Mouse (Mus musculus): Measurements from ENCODE around the gene Rnf216. TPM values are rescaled to one million over a fixed set of nuclear protein-coding genes. Genes with fewer than 3 reads are reported as not detected.
A peak's percentile ranks its signal among the peaks of the same experiment; 100 is the strongest.

Gene Rnf216
- polyA plus RNA-seq, 1 experiment from 2014 or later = 26.9 TPM

DNA sequence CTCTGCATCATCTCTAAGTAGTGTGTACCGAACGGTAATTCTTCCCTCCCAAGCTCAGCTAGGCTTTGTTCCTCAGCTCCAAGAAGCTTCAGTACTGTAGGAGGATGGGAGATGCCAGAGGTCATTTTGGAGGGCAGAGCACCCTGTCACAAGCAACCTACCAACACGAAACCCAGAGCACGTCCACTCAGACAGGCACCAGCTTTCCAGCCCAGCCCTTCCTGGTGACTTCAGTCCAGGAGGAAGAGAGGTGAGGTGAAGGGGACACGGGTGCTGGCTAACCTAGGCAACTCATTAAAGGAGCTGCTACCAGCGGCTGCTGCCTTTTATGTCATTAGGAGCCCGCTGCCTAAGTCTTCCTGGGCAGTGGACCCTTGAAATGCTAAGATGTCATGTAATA, 81.1 kb downstream of the Rnf216 start:
- ATAC-seq (no peak), DNase-seq (ENCODE audit: low spot score) (no peak)
- Histone ChIP-seq H3K4me1 (ENCODE audit: control insufficient read depth, insufficient read depth, low read length) (no peaks in the 10 kb centered on the region), H3K27ac (ENCODE audit: low read depth, low read length) (no peak overlapping the region), H3K27me3 (replicated peaks; ENCODE audit: control insufficient read depth, insufficient read depth, low read length) (no peaks in the 10 kb centered on the region), H3K36me3 (ENCODE audit: control insufficient read depth, insufficient read depth, low read length) (peaks cover 17% of the 10 kb centered on the region), H3K9ac (ENCODE audit: low read length) (no peak overlapping the region), H3K9me3 (replicated peaks; ENCODE audit: control insufficient read depth, low read length) (no peaks in the 10 kb centered on the region), H3K4me3 (ENCODE audit: low read depth, low read length) (no peak overlapping the region), H3K4me2 (ENCODE audit: low read length) (no peak overlapping the region)
- 42% methylated on average over 7 of the region's 7 CpGs for WGBS

GRCm38 (mm10) chr5:143031193-143031592, 81.6 kb downstream of the Rnf216 start:
- DNase-seq (ENCODE audit: low spot score) (no peak), ATAC-seq (no peak)
- Histone ChIP-seq H3K4me1 (ENCODE audit: control insufficient read depth, insufficient read depth, low read length) (no peaks in the 10 kb centered on the region), H3K27me3 (replicated peaks; ENCODE audit: control insufficient read depth, insufficient read depth, low read length) (no peaks in the 10 kb centered on the region), H3K9ac (ENCODE audit: low read length) (no peak overlapping the region), H3K9me3 (replicated peaks; ENCODE audit: control insufficient read depth, low read length) (no peaks in the 10 kb centered on the region), H3K4me3 (ENCODE audit: low read depth, low read length) (no peak overlapping the region), H3K36me3 (ENCODE audit: control insufficient read depth, insufficient read depth, low read length) (peaks cover 22% of the 10 kb centered on the region), H3K4me2 (ENCODE audit: low read length) (no peak overlapping the region), H3K27ac (ENCODE audit: low read depth, low read length) (no peak overlapping the region)
- 38% methylated on average over 4 of the region's 4 CpGs for WGBS

- WGBS = 94% methylated on average over 2 of the region's 2 CpGs
- no peak overlapping the region for H3K4me2 ChIP-seq (ENCODE audit: low read length)
- no peak overlapping the region for H3K27ac ChIP-seq (ENCODE audit: low read depth, low read length)
- peaks cover 40% of the 10 kb centered on the region for H3K36me3 ChIP-seq (ENCODE audit: control insufficient read depth, insufficient read depth, low read length)
- no peaks in the 10 kb centered on the region for H3K27me3 ChIP-seq (replicated peaks; ENCODE audit: control insufficient read depth, insufficient read depth, low read length)
- no peaks in the 10 kb centered on the region for H3K9me3 ChIP-seq (replicated peaks; ENCODE audit: control insufficient read depth, low read length)
- H3K4me1 ChIP-seq (ENCODE audit: control insufficient read depth, insufficient read depth, low read length) = no peaks in the 10 kb centered on the region
- no peak for DNase-seq (ENCODE audit: low spot score)
- H3K4me3 ChIP-seq (ENCODE audit: low read depth, low read length) = no peak overlapping the region
- ATAC-seq = no peak
- H3K9ac ChIP-seq (ENCODE audit: low read length) = no peak overlapping the region
These were observed 88.9 kb downstream of the Rnf216 start for GRCm38 (mm10) chr5:143023887-143024286.

DNA sequence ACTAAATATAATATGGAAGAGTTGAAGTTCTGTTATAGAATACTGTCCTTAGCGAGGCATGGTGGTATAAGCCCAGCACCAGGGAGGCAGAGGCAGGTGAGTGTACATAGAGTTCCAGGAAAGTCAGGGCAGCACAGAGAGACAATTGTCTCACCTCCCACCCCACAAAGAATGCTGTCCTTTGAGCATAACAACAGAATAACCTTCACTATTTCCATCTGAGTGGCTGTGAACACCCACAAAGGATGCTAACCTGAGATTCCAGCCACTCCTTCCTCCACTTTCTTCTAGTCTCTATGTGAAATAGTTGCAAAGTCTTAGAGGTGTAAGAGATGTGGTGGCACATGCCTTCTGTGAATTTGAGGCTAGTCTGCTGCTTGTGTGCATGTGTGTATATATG, 89.8 kb downstream of the Rnf216 start:
- no peak for DNase-seq (ENCODE audit: low spot score)
- Histone ChIP-seq H3K9ac (ENCODE audit: low read length) (no peak overlapping the region), H3K4me1 (ENCODE audit: control insufficient read depth, insufficient read depth, low read length) (no peaks in the 10 kb centered on the region), H3K27ac (ENCODE audit: low read depth, low read length) (no peak overlapping the region), H3K9me3 (replicated peaks; ENCODE audit: control insufficient read depth, low read length) (no peaks in the 10 kb centered on the region), H3K4me3 (ENCODE audit: low read depth, low read length) (no peak overlapping the region), H3K36me3 (ENCODE audit: control insufficient read depth, insufficient read depth, low read length) (peaks cover 39% of the 10 kb centered on the region), H3K4me2 (ENCODE audit: low read length) (no peak overlapping the region), H3K27me3 (replicated peaks; ENCODE audit: control insufficient read depth, insufficient read depth, low read length) (no peaks in the 10 kb centered on the region)
- 79% methylated on average over 1 of the region's 1 CpGs for WGBS
- ATAC-seq = no peak

DNA sequence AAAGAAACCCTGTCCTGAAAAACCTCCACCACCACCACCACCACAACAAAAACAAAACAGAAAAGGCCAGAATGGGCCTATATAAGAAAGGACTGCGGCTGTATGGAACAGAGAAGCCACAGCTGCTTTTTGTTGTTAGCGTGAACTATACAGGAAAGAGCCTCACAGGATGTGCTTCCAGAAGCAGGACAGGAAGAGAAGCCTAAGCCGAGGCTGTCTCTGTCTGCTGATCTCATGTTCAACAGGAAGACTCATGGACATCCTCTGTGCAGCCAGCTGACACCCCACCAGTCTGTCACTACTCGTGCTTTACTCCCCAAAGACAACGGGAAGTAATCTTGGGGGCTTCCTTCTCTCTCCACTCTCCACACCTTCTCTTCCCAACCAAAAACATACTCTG, 95.4 kb downstream of the Rnf216 start:
- whole genome bisulfite sequencing = 87% methylated on average over 5 of the region's 5 CpGs
- Histone ChIP-seq H3K27ac (ENCODE audit: low read depth, low read length) (no peak overlapping the region), H3K9me3 (replicated peaks; ENCODE audit: control insufficient read depth, low read length) (no peaks in the 10 kb centered on the region), H3K4me3 (ENCODE audit: low read depth, low read length) (no peak overlapping the region), H3K4me2 (ENCODE audit: low read length) (no peak overlapping the region), H3K4me1 (ENCODE audit: control insufficient read depth, insufficient read depth, low read length) (no peaks in the 10 kb centered on the region), H3K9ac (ENCODE audit: low read length) (no peak overlapping the region), H3K36me3 (ENCODE audit: control insufficient read depth, insufficient read depth, low read length) (peaks cover 43% of the 10 kb centered on the region), H3K27me3 (replicated peaks; ENCODE audit: control insufficient read depth, insufficient read depth, low read length) (no peaks in the 10 kb centered on the region)
- DNase-seq (ENCODE audit: low spot score) = no peak
- ATAC-seq = no peak

- H3K36me3 ChIP-seq (ENCODE audit: control insufficient read depth, insufficient read depth, low read length) = peaks cover 41% of the 10 kb centered on the region
- H3K4me2 ChIP-seq (ENCODE audit: low read length) = no peak overlapping the region
- H3K9me3 ChIP-seq (replicated peaks; ENCODE audit: control insufficient read depth, low read length) = no peaks in the 10 kb centered on the region
- no peak overlapping the region for H3K9ac ChIP-seq (ENCODE audit: low read length)
- no peak overlapping the region for H3K4me3 ChIP-seq (ENCODE audit: low read depth, low read length)
- no peak for ATAC-seq
- peak; percentile 10 for DNase-seq (ENCODE audit: low spot score)
- no peaks in the 10 kb centered on the region for H3K27me3 ChIP-seq (replicated peaks; ENCODE audit: control insufficient read depth, insufficient read depth, low read length)
- H3K27ac ChIP-seq (ENCODE audit: low read depth, low read length) = no peak overlapping the region; the same call in 1 of the 2 replicates
- WGBS = 39% methylated on average over 10 of the region's 11 CpGs
- no peaks in the 10 kb centered on the region for H3K4me1 ChIP-seq (ENCODE audit: control insufficient read depth, insufficient read depth, low read length)
These were observed 103.4 kb downstream of the Rnf216 start for GRCm38 (mm10) chr5:143009383-143009782.

DNA sequence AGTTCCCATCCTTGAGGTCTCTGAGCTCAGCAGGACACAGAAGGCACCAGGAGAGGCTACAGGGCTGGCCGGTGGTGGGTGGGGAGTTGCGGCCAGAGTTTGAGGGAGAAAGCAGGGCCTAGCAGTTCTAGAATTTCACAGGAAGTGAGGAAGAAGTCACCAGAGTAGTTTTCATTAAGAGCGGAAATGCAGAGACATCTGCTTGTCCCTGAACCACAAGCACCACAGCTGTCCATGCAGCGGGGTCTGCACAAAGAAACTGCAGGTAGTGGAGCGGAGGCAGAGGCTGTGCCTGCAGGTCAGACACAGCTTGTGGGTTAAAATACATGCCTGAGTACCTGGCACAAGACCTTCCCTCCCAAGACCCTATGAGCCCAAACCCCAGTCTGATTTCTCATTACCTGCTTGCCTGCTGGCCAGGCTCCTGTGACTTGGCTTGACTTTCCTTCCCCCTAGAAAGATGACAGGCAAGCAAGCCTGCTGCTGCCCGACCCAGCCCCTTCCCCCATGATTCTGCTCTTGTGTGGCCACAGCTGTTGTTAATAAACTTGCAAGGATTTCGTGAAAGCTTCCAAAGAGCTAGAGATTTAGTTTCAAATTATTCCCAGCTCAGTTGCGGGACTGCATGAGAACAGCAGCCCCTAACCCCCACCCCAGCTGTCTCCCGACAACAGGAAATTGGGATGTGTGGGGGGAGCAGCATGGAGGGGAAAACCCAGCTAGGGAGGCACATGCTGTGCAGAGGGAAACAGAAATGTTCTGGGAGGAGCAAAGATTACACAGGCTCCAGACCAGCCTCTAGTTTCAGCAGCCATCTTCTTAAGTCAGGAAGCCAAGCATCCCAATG, 111.9 kb downstream of the Rnf216 start:
- Histone ChIP-seq H3K9ac (ENCODE audit: low read length) (peak overlapping the region; percentile 8; the same call in 1 of the 2 replicates), H3K4me3 (ENCODE audit: low read depth, low read length) (no peak overlapping the region), H3K36me3 (ENCODE audit: control insufficient read depth, insufficient read depth, low read length) (0 out of 2 replicates have a peak, but pooled peaks cover 3% of the 10 kb centered on the region), H3K9me3 (replicated peaks; ENCODE audit: control insufficient read depth, low read length) (no peaks in the 10 kb centered on the region), H3K4me1 (ENCODE audit: control insufficient read depth, insufficient read depth, low read length) (no peaks in the 10 kb centered on the region), H3K27ac (ENCODE audit: low read depth, low read length) (peak overlapping the region; percentile 66), H3K27me3 (replicated peaks; ENCODE audit: control insufficient read depth, insufficient read depth, low read length) (no peaks in the 10 kb centered on the region), H3K4me2 (ENCODE audit: low read length) (no peak overlapping the region)
- no peak for ATAC-seq
- 67% methylated on average over 9 of the region's 9 CpGs for WGBS
- peak; percentile 36 for DNase-seq (ENCODE audit: low spot score)

DNA sequence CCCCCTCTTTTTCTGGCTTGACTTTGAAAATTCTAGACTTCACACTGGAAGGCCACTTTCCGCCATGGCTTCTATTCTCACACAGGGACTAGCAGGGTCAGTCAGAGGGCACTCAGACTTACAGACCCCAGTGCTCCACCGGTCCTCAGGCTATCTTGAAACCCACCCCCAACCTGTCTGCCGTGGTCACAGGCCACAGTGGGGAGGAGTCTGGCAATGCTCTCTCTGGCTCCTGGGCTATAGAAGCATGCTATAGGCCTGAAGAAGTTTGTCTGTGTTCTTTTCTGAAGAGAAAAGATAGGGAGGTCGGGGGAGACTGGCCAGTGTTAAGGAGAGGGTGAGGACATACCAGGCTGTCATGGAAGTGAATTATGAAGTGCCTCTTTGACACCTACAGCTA, 112.7 kb downstream of the Rnf216 start:
- no peak overlapping the region; the same call in 1 of the 2 replicates for H3K27ac ChIP-seq (ENCODE audit: low read depth, low read length)
- no peak overlapping the region for H3K9ac ChIP-seq (ENCODE audit: low read length)
- no peak for DNase-seq (ENCODE audit: low spot score)
- no peak for ATAC-seq
- no peaks in the 10 kb centered on the region for H3K9me3 ChIP-seq (replicated peaks; ENCODE audit: control insufficient read depth, low read length)
- 62% methylated on average over 4 of the region's 4 CpGs for WGBS
- 0 out of 2 replicates have a peak, but pooled peaks cover 3% of the 10 kb centered on the region for H3K36me3 ChIP-seq (ENCODE audit: control insufficient read depth, insufficient read depth, low read length)
- H3K4me2 ChIP-seq (ENCODE audit: low read length) = no peak overlapping the region
- H3K4me3 ChIP-seq (ENCODE audit: low read depth, low read length) = no peak overlapping the region
- no peaks in the 10 kb centered on the region for H3K27me3 ChIP-seq (replicated peaks; ENCODE audit: control insufficient read depth, insufficient read depth, low read length)
- no peaks in the 10 kb centered on the region for H3K4me1 ChIP-seq (ENCODE audit: control insufficient read depth, insufficient read depth, low read length)

- H3K9me3 ChIP-seq (replicated peaks; ENCODE audit: control insufficient read depth, low read length) = no peaks in the 10 kb centered on the region
- no peak overlapping the region for H3K9ac ChIP-seq (ENCODE audit: low read length)
- ATAC-seq (no peak), DNase-seq (ENCODE audit: low spot score) (no peak)
- no peaks in the 10 kb centered on the region for H3K4me1 ChIP-seq (ENCODE audit: control insufficient read depth, insufficient read depth, low read length)
- no peak overlapping the region for H3K4me2 ChIP-seq (ENCODE audit: low read length)
- H3K36me3 ChIP-seq (ENCODE audit: control insufficient read depth, insufficient read depth, low read length) = peaks cover 8% of the 10 kb centered on the region
- H3K4me3 ChIP-seq (ENCODE audit: low read depth, low read length) = no peak overlapping the region
- no peaks in the 10 kb centered on the region for H3K27me3 ChIP-seq (replicated peaks; ENCODE audit: control insufficient read depth, insufficient read depth, low read length)
- 68% methylated on average over 2 of the region's 2 CpGs for WGBS
- no peak overlapping the region for H3K27ac ChIP-seq (ENCODE audit: low read depth, low read length)
These were observed 114.6 kb downstream of the Rnf216 start for GRCm38 (mm10) chr5:142998171-142998570.

All from forebrain, embryonic 14.5 days (tissue).